Mouse (Mus musculus) erythroblast, adult 5-6 weeks (primary cell): Measurements from ENCODE around the gene Ak8. TPM values are rescaled to one million over a fixed set of nuclear protein-coding genes. Genes with fewer than 3 reads are reported as not detected.

ENCODE experiments used
- ATAC-seq: replicated peaks from 2 replicates; pipeline ENCODE4 v1.8.0; 2016; ENCODE audit warnings: moderate number of reproducible peaks, mild to moderate bottlenecking, moderate TSS enrichment, inconsistent platforms; ENCODE audit not compliant: poor library complexity, low FRiP score, severe bottlenecking
- total RNA-seq, 2 experiments: library from RNA; stranded (forward) in 1 of 2; stranded (reverse) in 1 of 2; fragments of 150-400 nt in 1 of 2; fragments of 200-764, 138-1000 nt in 1 of 2; gene quantifications; 2 replicates each; pipeline versions ENCODE4 v1.2.3 to v1.2.4; 2015 to 2017; ENCODE audit warnings: low replicate concordance in 2 of 2

Gene Ak8
- total RNA-seq, 2 experiments from 2014 or later, result not detected

DNA sequence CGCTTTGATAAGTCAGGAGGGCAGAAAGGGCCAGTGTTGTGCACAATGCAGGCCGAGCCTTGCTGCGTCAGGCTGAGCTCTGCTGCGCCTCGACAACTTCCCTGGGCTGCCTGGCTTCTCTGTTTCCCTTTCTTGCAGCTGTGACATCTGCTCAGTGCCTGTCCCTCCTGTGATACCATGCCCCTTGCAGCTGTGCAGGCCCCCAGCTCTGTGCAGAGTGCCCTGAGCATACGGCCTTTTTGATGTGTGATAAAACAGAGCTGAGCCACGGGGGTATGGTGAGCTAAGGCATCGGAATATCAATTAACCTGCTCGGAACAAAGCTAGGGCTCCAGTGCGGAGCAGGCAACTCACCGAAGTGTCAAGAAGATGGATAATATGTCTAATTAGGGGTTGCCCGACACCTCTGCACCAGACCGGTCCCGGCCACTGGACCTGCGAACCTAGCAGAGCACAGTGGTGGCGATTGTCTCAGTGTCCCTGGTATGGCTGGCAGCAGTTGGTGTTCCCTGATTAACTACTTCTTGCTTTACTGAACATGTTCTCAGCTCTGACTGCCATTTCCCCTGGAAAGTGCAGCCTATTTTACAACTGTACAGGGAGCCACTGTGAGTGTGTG lies 27.9 kb downstream of the Ak8 start:
- ATAC-seq, result no peak

- ATAC-seq, result no peak
Observed at GRCm38 (mm10) chr2:28730676-28731075, 30.7 kb downstream of the Ak8 start.

GRCm38 (mm10) chr2:28737112-28737511 lies 37.1 kb downstream of the Ak8 start:
- no peak for ATAC-seq

- no peak for ATAC-seq
Observed at GRCm38 (mm10) chr2:28740159-28740558, 40.2 kb downstream of the Ak8 start.

DNA sequence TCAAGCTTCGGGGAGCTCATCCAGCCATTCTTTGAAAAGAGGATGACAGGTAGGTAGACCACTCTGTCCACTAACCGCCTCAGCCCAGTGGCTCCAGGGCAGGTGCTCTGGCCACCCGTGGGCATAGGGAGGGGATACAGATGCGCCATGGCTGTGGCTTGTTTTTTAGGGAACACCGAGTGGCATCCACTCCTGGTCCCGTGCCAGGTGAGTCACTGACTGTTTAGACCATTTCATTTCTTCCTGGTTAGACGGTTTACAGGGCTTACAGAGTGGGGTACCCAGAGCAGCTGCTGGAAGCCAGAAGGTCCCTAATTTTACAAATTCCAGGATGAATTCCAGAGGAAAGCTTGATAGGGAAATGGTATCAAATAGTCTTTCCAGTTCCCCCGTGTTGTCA lies 42.7 kb downstream of the Ak8 start:
- ATAC-seq, result no peak

DNA sequence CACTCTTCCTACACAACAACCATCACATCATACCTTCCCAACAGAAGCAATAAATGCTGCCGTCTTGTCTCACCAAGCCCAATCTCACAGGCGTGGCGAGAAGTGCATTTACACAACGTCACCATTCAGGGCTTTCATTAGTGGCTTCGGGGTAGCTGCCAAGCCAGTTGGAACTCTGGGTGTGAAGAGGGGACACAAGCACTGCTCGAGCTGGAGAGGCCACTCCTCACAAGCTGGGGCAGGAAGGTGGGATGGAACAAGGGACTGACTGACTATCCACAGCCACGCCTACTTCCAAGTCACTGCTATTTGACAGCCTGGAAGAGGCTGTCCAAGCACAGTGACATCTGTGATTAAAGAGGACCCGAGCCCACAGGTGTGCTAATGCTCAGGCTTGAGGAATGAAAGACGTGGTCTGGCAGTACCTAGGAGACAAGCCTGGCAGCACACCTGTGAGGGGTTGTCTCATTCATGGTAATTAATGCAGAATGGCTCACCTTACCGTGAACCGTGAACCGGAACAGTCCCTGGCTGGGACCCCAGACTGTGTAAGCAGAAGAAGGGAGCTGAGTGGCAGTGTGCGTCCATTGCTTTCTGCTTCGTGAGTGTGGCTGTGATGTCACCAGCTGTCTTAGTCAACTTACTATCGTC lies 46.8 kb downstream of the Ak8 start:
- ATAC-seq, result no peak

- ATAC-seq, result no peak
Observed at GRCm38 (mm10) chr2:28747705-28748104, 47.7 kb downstream of the Ak8 start.

DNA sequence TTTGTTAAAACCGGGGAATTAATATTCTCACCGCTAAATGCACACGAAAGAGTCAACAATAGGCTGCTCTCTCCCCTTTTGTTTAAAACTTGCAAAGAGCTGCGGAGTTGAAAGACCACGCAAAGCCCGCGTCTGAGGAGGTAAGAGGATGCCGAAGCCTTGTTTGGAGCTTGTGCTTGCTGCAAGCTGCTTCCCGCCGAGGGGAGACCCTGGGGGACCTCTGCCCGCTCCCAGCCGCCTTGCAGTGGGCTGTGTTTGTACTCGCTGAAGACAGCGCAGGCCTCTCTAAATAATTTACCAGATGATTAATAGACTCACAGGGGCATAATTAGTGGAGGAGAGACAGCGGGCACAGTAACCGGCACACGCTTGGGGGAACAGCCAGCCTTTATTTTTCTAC lies 51.2 kb downstream of the Ak8 start:
- ATAC-seq, result no peak

DNA sequence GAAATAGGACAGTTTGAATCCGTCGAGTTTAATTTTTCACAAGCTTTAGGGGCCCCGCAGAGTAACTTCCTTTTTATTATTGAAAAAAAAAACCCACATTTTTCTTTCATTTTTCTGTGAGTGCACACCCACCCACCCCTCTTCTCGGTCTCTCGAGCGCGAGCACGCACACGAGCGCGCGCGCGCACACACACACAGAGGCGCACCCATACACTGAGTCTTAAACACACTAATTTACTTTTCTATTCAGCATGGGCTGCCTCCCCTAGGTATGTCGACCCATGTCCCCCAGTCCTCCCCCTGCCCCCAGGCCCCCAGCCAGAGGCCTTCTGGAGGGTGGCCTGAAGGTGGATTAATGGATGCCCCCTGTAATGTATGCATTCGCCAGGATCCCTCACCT lies 51.7 kb downstream of the Ak8 start:
- no peak for ATAC-seq

DNA sequence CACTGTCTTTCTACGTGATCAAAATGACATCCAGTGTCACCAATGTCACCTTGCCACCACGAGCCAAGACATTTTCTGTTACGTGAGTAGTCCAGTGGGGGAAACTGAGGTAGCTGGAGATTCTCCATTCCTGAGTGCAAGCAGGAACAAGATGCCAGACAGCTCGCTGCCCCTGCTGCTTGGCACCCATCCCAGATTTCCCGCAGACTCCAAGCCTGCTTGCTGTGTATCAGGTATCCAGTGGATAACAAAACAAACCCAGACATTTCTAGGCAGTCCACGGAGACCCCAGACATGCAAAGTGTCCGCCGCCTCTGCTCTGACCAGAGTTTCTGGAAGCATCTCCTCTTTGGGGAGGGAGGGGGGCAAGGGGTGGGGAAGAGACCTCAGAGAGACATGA lies 52.4 kb downstream of the Ak8 start:
- ATAC-seq, result no peak

GRCm38 (mm10) chr2:28755451-28755850 lies 55.5 kb downstream of the Ak8 start:
- 0 out of 2 replicates have a peak, but pooled peaks have one; percentile 50 for ATAC-seq

DNA sequence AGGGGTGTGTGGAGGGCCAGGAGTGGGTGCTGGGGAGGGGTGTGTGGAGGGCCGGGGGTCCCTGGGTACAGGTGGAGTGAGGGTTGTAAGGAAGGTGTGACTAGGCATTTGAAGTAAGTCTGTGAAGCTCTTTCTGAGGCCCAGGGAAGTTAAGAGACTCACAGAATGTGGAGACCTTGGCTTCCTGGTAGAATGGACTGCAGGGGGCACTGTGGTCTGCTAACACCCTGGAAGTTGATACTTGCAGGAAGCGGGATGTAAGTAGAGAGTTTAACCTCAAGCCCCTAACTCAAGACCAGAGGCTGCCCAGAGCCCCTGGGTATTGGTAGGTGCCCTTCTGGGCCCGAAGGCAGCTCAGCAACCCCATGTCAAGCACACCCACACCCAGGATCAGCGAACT lies 56.2 kb downstream of the Ak8 start:
- no peak for ATAC-seq

GRCm38 (mm10) chr2:28759441-28759840 lies 59.5 kb downstream of the Ak8 start:
- ATAC-seq, result no peak

GRCm38 (mm10) chr2:28766590-28766989 lies 66.6 kb downstream of the Ak8 start:
- ATAC-seq, result no peak

DNA sequence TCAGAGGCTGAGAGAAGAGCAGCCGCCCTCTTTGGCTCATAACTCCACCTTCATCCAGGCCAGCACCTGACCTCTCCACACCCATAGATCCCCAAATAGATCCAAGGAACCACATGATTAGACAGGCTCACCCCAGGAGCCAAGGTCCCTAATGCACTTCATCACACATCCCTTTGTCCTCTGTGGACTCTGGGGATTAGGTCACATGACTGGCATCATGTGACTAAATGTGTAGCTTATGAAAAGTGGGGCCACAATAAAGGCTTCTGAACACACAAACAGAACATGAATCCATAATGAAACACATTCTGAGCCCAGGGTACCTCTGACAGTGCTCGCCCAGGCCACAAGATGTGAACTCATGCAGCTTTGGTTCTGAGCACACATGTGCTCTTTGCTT lies 67.1 kb downstream of the Ak8 start:
- no peak for ATAC-seq

DNA sequence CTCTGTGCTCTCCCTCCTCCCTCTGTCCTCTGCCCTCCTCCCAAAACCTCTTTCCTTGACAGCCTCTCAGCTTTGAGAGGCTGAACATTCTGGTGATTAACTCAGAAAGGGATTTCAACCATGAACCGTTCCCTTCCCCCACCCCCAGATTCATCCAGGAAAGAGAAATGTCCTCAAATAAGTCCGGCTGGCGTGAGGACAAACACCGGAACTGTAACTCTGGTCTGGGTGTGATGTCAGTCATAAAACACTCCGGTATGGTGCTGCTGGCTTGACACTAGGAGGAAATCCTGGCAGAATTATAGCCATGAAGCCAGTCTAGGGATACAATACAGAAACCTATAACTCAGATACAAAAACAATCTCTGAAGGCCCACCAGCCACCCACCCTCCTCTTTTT lies 70.7 kb downstream of the Ak8 start:
- ATAC-seq, result no peak

DNA sequence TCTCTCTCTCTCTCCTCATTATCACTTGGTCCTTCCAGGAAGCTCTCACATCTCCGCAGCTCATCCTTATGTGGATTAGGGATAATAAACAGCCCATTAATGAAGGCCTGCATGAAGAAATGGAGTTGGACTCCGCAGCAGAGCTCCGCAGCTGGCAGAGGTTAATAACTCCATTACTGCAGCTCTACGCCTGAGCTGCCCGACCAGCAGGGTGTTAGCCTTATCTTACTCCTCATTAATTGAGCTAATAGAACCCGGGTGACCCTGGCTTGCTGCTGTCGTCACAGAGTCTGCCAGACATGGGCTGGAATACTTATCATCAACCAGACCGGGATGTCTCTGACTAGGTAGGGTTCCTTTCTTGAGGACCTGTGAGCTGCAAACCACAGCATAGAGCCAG lies 74.1 kb downstream of the Ak8 start:
- ATAC-seq, result no peak

DNA sequence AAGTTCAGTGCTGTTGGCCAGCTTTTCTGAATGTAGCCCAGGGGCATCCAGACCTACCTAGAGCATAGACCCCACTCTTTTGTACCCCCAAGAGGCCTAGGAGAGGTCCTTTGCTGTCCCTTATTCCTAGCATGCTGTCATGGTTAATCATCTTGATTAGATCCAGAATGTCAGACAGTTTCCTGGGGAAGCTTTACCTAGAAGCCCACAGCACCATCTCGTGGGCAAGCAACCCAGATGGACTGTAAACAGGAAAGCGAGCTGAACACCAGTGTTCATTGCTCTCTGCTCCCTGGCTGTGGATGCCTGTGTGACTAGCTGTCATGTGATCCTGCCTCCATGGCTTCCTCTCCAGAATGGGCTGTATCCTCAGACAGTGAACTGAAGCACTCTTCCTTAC lies 76.8 kb downstream of the Ak8 start:
- ATAC-seq, result no peak

GRCm38 (mm10) chr2:28780001-28780782 lies 80.2 kb downstream of the Ak8 start:
- ATAC-seq, result no peak

DNA sequence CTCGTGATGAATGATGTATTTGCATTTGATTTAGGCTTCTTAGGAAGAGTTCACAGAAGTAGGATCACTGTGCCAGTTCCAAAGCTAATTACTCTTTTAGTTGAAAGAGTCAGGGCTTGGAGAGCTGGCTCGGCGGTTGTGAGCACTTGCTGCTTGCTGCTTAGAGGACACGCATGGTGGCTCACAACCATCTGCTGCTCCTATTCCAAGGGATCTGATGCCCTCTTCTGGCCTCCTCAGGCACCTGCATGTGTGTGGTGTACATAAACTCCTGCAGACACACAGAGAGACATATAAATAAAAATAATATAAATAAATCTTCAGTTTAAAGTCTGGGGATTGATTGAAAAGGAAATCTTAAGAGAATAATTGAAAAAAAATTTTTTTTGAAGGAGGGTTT lies 81.3 kb downstream of the Ak8 start:
- ATAC-seq, result no peak

DNA sequence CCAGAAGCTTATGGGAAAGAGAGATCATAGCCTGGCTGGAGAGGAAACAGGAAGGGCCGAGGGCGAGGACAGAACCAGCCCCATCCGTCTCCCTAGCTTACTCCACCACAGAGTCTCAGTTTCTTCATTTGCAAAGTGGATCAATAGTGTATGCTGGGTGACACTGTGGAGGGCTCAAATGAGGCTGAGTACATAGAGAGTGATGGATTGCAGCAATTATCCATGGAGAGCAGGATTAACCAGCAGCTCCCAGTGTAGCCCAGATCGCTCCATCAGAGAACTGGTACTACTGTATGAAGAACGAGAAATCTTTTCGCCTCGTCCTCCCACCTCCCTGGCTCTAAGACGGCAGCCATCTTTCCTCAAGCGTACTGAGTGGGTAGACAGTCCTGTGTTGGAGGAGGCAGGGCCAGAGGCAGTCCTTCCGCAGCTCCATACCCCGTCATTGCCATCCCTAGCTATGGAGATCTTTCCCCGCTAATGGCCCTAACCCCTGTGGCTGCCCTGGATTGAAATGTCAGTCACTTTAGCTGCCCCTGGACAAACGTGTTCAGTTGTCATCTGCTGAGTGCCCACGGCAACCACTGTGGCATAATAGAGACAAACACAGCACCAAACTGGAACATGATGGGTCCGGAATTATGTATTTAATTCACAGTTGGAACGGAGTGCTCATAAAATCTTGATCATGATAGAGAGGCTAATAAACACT lies 86.5 kb downstream of the Ak8 start:
- ATAC-seq, result no peak
